Mouse (Mus musculus): ENCODE measurements around the gene Rasgef1b.

GRCm38 (mm10) chr5:99223869-99224498, 504.9 kb downstream of the Rasgef1b start:
- TF ChIP-seq CTCF (IDR thresholded peaks at IDR 0.05; ENCODE audit: control insufficient read depth, insufficient read depth, low read length), result no peak
- no peak for TF ChIP-seq POLR2A (IDR thresholded peaks at IDR 0.05; ENCODE audit: borderline replicate concordance, control insufficient read depth, low read depth, low read length)
